Mouse (Mus musculus) granulocyte monocyte progenitor cell, adult 5-6 weeks (primary cell): ENCODE data around the gene Tlcd1. TPM values are rescaled to one million over a fixed set of nuclear protein-coding genes. Genes with fewer than 3 reads are reported as not detected.
A peak's percentile ranks its signal among the peaks of the same experiment; 100 is the strongest.
"Not testable (repeated sequence)": the region's sequence is repeated elsewhere in the genome, so short reads cannot be mapped to it uniquely, and the experiment has no call there.

Experiments
- ATAC-seq: replicated peaks from 2 replicates; pipeline ENCODE4 v1.8.0; 2016; ENCODE audit warnings: mild to moderate bottlenecking, moderate TSS enrichment, inconsistent platforms; ENCODE audit not compliant: poor library complexity, severe bottlenecking
- total RNA-seq, 2 experiments: library from RNA; stranded (forward) in 1 of 2; stranded (reverse) in 1 of 2; fragments of 200-712, 200-1000 nt in 1 of 2; fragments of >200 nt in 1 of 2; fragmentation: Nextera tagmentation in 1 of 2; gene quantifications; 2 replicates each; pipeline ENCODE4 v1.2.3; 2014 to 2017

Tlcd1 gene
- total RNA-seq, 2 experiments from 2014 or later: 2.9 to 3.5 TPM

GRCm38 (mm10) chr11:78175771-78176401, 625 bp upstream of the Tlcd1 start:
- no peak for ATAC-seq

- ATAC-seq: no peak
These were observed 407 bp downstream of the Tlcd1 start for GRCm38 (mm10) chr11:78176905-78177331.

- peak; percentile 45 for ATAC-seq
These were observed 926 bp downstream of the Tlcd1 start for GRCm38 (mm10) chr11:78177437-78177836.

- peak; percentile 63 for ATAC-seq
These were observed 1.7 kb downstream of the Tlcd1 start for GRCm38 (mm10) chr11:78177903-78178858.

GRCm38 (mm10) chr11:78178859-78179437, 2.4 kb downstream of the Tlcd1 start:
- ATAC-seq: no peak

GRCm38 (mm10) chr11:78179438-78179999, 3.0 kb downstream of the Tlcd1 start:
- no peak for ATAC-seq

GRCm38 (mm10) chr11:78180081-78180761, 3.7 kb downstream of the Tlcd1 start:
- ATAC-seq: no peak

GRCm38 (mm10) chr11:78181830-78182357, 5.4 kb downstream of the Tlcd1 start:
- ATAC-seq: no peak

GRCm38 (mm10) chr11:78182450-78182849, 5.9 kb downstream of the Tlcd1 start:
- no peak for ATAC-seq

- ATAC-seq: peak; percentile 85
These were observed 6.7 kb downstream of the Tlcd1 start, which contains the start of gene Rpl23a for GRCm38 (mm10) chr11:78182961-78183844. Gene Rpl23a, minus strand, starts transcription at chr11:78183584.

- ATAC-seq: no peak
These were observed 7.5 kb downstream of the Tlcd1 start for GRCm38 (mm10) chr11:78183884-78184514.

GRCm38 (mm10) chr11:78184702-78185101, 8.2 kb downstream of the Tlcd1 start:
- ATAC-seq: not testable (repeated sequence)

- ATAC-seq: peak; percentile 36
These were observed 12.1 kb downstream of the Tlcd1 start, which contains the start of gene Rab34 for GRCm38 (mm10) chr11:78188331-78189233. Gene Rab34, plus strand, starts transcription at chr11:78188430.

GRCm38 (mm10) chr11:78189234-78190040, 12.9 kb downstream of the Tlcd1 start:
- peak; percentile 53 for ATAC-seq

GRCm38 (mm10) chr11:78190041-78190440, 13.5 kb downstream of the Tlcd1 start:
- ATAC-seq: no peak

GRCm38 (mm10) chr11:78193113-78193512, 16.6 kb downstream of the Tlcd1 start, which contains the start of gene Proca1:
Gene Proca1, plus strand, starts transcription at chr11:78193392.
- no peak for ATAC-seq
